Mouse (Mus musculus) fat pad, adult 2 months (tissue): ENCODE data around the gene Lrrk2.

Source experiments
- DNase-seq: peaks from one replicate; pipeline ENCODE4 v3.0.0-alpha.2; 2011; ENCODE audit warnings: low read depth, low spot score; ENCODE audit errors: extremely low read depth

Gene Lrrk2

DNA sequence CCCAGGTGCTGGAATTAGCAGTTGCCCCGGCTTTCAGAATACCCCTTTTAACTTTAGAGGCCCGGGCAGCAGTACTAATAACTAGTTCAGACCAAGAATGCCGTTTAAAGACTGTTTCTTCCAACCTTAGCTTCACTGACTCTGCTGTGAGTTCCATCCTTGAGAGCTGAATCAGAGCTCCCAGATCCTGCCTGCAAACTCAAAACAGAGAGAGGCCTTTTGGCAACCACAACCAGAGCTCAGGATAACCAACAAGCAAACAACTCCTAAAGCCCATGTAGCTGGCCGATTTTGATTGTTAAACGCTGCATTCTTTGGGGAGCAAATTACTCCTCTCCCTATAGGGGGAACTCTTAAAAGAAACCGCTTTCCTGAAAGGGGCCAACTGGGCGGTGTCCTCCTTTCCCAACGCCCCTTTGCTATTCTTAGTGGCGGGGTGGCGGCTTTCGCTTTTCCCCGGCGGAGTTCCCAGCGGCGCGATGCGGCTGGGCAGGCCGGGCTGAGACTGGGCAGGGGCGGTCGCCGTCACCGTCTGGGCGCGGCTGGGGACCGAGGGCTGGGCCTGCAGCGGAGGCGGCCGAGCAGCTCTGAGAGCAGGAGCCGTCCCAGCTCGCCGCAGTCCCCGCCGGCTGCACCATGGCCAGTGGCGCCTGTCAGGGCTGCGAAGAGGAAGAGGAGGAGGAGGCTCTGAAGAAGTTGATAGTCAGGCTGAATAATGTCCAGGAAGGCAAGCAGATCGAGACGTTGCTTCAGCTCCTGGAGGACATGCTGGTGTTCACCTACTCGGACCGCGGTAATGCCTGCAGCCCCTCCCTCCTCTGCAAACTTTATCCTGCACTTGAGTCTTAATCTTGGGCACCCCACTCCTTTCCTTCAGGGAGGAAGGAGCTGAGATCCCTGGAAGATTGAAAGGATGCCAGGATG, at the start of gene Lrrk2:
Lrrk2 (plus strand) TSS at position 531 of the 924 bp plus-strand sequence.
- DNase-seq, result no peak

DNA sequence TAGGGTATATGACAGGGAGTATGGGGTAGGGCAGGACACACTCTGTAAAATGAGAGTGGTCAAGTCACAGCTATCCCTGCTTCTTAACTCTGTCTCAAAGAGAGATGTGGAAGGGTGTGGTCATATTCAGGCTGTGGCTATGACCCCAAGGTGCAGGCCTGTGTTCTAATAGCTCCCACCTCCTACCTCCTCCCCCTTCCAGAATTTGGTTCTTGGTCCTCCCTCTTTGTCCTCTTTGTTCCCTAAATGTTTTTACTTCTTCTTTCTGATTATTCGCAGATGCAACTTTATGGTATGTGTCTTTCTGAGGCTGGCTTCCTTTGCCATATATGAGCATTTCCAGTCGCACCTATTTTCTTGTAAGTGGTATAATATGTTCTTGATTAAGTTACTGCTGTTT, 48.5 kb upstream of the Lrrk2 start:
- no peak for DNase-seq

DNA sequence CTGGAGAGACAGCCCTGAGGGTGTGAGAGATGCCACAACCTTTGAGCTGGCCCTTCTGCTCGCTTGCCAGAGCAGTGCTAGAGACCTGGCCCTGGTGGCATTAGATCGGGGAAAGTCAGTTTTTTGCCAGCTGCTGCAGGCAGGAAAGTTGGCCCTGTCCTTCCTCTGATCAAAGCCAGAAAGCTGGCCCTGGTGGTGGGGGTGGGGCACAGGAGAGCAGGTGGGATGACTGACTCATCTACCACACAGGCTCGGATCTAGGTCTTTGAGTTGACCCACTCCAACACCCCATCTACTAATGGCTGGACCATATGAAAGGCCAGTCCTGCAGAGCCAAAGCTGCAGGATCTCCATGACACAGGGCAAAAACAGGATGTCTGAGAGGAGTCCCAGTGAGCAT, 43.8 kb upstream of the Lrrk2 start:
- DNase-seq, result no peak

DNA sequence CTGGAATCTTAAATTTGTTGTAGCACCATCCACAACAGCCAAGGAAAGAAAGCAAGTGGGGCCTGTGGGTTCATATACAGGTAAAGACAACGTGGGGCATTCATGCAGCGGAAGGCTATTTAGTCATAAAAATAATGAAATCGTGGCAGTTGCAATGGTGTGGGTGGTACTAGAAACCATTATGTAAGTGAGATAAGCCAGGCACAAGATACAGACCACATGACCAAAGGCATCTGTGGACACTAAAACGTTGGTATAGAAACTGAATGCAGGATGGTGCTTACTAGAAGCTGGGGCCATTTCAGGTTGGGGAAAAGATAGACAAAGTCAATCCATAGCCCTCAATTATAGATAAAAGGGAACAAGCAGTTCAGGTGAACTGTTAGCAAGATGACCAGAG, 40.5 kb upstream of the Lrrk2 start:
- no peak for DNase-seq

DNA sequence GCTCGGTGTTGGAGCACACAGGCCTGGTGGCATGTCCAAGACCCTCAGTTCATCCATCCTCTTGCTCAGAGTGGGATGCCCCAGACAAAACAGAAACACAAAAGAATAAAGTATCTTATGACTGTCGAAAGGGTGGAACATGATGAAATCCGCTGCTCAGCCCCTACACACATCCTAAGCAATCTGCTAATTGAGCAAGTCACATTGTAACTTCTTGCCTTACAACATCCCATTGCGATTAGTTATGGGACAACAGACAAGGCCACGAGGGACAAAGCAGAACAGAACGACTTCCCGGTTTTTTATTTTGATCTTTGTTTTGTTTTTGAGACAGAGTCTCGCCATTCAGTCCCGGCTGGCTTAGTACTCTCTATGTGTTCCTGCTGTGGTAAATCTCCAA, 39.9 kb upstream of the Lrrk2 start:
- no peak for DNase-seq

DNA sequence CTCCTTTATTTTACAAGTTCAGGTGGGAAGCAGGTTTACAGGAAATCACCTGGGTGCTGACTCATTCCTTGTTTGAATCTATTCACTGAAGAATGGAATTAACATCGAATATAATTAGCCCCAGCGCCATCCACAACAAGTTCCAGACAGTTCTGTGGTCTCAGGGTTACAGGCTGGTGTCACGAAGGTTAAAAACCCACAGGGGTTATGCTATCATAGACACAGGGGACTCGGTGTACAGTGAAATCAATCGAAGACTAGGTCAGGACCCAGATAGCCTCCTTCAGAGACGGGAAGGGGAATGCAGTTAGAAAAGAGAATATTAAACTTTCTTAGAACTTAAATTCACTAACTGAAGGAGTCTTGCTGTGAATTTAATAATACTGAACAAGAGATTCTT, 39.2 kb upstream of the Lrrk2 start:
- no peak for DNase-seq

DNA sequence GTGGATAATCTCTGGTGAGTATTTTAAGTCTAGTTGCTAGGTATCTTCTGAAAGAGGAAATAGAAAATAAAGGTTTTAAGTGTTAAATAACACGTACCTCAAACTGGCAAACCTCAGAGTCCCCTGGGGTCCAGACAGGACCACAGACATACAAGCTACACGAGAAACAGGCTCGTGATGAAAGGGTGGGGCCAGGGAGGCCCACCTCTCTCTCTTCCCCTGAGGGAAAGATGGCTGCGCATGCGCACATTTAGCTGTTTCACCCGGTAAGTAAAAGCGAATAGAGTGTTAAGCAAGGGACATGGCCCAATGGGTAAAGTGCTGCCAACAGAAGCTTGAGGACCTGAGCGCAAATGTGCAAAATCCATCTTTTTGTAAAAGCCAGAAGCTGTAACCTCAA, 38.7 kb upstream of the Lrrk2 start:
- no peak for DNase-seq

DNA sequence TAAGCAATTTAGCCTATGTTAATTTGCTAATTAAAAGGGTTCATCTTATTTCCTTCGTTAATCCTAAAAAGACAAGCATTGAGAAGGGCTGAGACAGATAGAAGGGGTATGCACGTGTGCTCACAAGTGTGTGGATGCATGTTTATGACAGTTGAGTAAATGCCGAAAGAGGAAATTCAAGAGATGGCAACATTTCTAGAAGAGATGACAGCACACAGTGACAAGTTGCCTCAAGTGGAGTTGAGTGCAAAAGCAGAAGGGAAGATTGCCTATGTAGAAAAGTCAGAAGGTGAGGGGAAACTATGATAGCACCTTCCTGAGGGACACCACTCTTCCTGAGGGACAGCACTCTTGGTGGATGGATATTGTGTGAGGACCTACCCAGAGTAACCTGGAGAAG, 31.3 kb upstream of the Lrrk2 start:
- no peak for DNase-seq

DNA sequence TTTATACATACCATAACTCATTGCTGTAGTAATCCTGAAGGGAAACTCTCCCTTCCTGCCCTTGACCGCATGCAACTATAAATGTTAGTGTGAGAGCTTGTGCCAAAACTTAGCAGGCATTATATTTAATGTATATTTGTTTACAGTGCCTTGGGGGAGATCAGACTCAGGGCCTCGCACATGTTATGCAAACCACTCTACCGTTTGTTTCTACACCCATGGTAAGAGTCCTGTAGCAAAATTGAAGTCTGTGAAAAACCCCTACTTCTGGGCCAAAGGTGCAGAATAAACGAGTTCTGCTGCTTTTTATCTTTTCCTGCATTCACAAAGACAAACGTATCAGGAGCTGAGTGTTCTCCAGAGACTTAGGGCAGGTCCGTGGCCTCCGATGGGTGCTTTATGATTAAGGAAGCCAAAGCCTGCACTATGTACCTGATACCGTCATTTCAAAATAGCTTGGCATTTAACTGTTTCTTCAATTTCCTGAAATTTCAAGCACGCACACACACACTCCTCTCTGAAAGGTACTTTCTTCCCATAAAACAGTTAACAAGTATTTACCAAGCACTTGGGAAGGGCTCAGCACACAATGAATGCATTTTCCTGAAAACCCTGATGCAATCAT, 30.2 kb upstream of the Lrrk2 start:
- DNase-seq, result no peak

DNA sequence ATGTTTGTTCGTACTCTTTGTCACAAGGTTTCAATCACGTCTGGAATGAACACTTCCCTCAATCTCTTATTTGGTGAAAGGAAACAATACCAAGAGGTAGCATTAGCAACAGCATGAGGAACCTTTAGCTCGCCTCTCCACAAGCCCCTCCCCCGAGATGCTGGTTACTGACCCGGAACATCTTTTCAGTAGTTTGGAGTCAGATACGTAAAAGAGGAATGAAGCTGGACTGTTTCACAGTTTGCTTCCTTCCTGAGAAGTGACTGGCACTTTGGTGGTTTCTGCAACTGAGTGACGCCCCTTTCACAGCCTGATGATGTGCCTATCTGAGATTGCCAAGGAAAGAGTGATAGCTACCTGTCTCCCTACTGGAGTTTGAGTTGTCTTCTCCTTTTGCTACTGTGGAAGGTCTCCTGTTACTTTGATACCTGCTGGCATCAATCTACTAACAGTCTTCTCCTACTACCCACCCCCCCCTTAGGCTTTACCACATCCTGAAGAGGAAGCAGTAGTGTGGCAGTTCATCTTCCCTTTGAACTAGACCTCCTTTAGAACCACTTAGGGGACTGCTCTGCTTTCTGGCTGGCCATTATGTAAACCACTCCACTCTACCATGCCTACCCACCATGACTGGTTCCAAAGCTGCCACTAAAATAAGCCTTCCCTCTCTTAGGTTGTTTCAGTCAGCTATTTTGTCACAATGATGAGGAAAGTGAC, 29.2 kb upstream of the Lrrk2 start:
- DNase-seq, result no peak

DNA sequence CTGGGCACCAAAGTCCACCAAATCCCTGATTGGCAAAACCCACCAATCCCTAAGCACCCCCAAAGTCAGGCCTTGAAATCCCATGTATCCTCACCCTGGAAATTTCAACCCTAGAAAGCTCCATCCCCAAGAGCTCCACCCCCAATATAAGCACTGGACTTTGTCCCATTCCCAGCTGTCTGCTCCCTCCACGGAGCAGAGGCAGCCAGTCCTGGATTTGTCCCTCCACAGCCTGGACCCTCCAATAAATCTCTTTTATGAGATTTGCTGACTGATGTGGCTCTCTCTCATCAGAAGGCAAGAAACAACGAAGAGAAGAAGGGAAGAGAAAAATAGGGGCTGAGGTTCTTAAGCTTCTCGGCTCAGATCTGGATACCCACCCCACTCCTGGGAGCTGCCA, 22.7 kb upstream of the Lrrk2 start:
- no peak for DNase-seq

DNA sequence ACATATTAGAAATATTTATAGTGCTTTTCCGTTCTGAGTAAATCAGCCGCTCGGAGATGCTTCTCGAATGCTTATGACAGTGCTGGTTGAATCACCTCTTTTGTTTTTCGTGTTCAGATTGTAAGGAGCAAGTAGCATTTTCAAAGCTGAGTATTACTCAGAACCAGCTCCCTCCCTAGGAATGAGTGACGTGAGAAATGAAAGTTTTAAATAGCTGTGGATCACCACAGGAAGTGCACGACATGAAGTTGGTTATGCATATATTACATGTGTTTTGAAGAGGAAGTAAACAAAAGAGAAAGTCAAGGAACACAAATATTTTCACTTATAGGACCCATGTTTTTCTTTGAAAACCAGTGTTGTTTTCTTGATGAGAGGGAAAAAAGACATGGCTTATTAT, 21.5 kb upstream of the Lrrk2 start:
- no peak for DNase-seq

DNA sequence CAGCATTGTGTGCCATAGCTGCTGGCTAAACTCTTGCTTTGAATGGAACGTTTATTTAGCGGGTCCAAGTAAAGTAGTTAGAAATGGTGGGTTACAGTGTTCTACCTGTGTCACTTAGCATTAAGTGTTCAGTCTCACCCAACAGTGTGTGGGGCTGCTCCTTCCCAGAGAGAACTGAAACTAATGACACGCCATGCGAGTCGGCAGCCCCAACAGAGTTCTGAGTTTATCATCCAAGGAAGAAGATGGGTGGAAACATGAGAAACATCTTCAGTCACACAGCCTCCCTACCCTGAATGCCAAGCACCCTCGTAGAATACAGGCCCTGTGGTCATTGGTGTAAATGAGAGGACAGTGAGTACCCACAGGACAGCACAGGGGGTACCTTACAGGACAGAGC, 14.7 kb upstream of the Lrrk2 start:
- no peak for DNase-seq

DNA sequence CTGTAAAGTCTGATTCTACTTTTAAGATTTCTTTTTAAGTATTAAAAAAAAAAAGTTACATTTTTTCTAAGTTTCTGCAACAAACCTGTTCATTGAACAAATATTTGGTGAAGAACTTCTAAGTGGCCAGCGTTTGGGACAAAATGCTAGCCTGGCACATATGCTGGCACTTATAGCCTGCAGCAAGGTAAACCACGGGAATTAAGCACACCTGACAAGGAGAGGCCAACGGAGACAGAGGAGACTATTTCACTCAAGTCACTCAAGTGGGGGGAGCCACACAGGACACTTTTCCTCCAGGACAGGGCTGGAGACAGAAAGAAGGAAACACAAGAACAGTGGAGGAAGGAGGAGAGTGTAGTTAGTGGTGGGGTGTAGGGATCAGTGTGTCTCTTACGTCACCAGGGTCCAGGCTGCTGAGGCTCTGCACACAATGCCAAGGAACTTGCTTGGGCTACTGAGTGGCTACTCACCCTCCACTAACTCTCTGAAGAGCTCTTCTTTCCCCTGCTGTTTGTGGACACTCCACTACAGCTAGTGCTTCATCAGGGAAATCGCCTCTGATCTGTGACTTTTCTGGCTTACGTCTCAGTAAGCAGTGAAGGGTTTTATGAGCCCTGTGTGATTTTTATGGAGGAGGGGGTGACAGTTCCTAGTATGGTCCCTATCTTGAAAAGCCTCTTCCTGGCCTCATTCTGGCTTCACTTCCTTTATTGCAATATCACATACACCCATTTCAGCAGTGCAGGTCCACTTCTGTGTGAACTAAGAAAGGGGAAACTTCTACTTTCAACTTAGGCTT, 12.5 kb upstream of the Lrrk2 start:
- no peak for DNase-seq

DNA sequence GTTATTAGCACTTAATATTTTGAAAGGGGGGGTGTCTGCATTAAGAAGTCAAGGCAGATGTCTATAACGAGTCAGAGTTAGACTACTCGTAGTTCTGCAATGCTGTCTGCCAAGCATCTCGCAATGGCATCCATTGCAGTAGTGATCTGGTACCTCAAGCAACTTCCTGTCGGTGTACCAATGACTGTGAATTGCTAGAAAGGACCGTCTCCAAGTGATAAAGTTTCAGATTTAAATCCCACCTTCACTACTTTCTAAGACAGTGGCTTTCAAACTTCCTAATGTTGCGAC, 12.0 kb upstream of the Lrrk2 start:
- no peak for DNase-seq

DNA sequence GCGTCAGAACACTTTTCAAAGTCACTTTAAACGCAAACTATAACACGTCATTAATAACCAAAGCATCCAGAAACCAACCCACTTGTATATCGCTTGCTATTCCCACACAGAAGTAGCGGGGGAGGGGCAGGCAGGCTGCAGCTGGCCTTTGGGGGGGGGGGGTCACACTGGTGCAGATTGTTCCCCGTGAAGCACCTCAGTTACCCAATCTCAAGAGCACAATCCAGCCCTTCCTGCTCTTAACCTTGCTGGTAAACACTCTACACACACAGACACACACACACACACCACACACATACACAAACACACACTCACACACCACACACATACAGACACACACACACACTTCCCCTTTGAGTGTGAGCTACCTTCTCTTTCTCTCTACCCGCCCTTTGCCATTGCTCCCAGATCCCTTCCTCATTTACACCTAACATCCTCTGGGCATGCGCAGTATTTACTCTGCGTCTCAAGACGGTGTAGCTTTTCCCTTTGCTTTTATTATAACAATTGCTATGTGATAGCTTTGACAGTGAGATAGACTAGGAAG, 8.3 kb upstream of the Lrrk2 start:
- DNase-seq, result no peak

DNA sequence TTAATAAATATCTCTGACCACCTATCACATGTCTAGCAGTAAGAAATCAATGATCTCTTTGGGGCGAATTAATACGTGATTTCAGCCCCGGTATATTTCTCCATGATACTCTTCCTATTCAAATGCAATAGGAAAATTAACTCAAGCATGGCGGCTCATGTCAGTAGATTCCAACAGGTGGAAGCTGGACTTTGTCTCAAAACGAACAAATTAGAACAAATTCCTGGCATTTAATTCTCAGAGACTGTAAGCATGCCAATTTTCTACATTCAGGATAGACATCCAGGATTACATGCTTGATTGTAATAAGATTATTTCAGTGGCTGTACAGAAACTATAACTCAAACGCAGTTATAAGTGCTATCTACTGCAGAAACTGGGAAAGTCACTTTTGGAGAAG, 7.4 kb upstream of the Lrrk2 start:
- DNase-seq, result no peak

DNA sequence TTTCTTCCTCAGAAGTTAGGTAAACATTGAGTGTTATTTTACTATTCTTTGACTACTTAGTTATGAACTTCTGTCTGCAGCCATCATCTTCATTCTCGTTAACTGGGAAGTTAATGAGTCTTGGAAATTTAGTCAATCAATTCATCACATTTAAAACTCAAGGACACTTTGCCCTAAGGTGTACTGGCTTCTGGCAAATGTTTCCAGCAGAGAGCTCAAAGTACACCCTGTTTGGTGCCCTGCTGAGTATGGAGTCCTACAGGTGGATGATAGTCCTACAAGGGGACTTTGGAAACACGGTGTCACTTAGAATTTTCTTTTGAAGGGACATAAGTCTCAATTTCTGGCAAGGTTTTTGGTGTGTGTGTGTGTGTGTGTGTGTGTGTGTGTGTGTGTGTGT, 1.8 kb upstream of the Lrrk2 start:
- DNase-seq, result no peak

DNA sequence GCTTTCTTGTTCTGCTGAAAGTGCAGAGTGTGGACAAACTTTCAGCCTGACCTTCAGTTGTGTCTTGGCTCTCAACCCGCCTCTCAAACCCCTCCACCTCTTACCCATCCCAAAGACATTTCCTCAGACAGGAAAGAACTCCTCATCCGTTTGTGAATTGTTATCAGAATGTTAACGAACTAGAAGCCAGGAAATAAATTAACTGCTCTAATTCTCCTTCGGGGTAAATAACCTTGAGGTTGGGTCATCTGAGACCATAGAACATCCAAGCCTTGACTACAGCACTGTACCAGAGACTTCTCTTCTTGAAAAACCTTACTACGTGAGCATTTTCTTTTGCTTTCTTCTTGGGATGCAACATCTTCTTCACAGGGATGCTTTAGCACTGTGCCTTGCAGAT, 988 bp upstream of the Lrrk2 start:
- DNase-seq, result no peak

DNA sequence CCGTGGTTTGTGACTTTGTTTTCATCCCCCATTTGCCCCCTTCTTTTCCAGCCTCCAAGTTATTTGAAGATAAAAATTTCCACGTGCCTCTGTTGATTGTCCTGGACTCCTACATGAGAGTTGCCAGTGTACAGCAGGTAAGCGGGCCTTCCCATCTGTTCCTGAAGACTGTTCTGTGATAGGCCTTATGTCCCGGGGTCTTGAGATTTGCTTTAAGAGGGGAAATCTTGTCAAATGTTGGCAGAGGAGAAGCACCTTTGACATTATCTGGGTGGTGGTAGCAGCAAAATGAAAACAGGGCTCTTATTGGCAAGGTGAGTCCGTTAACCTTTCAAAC, 562 bp downstream of the Lrrk2 start:
- DNase-seq, result no peak

DNA sequence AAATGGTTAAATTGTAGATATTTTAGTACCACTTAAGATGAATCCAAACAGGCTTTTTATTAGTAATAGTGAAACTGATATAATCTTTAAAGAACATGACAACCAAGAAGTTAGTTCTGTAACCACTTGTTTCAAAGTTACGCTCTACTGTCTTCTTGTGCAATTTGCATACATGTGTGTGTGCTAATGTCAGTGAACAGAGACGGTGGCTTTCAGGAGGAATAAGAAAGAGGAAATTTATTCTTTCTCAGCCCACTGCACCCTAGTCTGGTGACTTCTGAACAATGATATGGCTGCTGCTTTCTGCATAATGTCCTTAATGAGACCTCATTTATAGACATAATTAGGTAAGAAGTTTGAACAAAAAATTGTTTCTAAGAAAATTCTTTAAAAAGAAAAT, 7.1 kb downstream of the Lrrk2 start:
- no peak for DNase-seq
